Mouse (Mus musculus): Measurements from ENCODE around the gene Kirrel3. TPM values are rescaled to one million over a fixed set of nuclear protein-coding genes. Genes with fewer than 3 reads are reported as not detected.

Gene Kirrel3
- polyA plus RNA-seq, 1 experiment from 2014 or later, result 16.1 TPM

GRCm38 (mm10) chr9:34969881-34970490 lies 484.3 kb downstream of the Kirrel3 start:
- Histone ChIP-seq H3K4me2 (replicated peaks) (no peak overlapping the region), H3K36me3 (no peaks in the 10 kb centered on the region), H3K4me3 (no peak overlapping the region), H3K9me3 (replicated peaks) (no peaks in the 10 kb centered on the region), H3K27ac (no peak overlapping the region), H3K9ac (no peak overlapping the region), H3K27me3 (peaks cover 3% of the 10 kb centered on the region; the same call in 1 of the 2 replicates), H3K4me1 (peaks cover 8% of the 10 kb centered on the region)
- WGBS, result 72% methylated on average over 6 of the region's 6 CpGs
- ATAC-seq (ENCODE audit: low FRiP score), result no peak

- Histone ChIP-seq H3K4me3 (no peak overlapping the region), H3K27ac (no peak overlapping the region), H3K27me3 (peaks cover 3% of the 10 kb centered on the region; the same call in 1 of the 2 replicates), H3K36me3 (no peaks in the 10 kb centered on the region), H3K4me2 (replicated peaks) (no peak overlapping the region), H3K4me1 (peaks cover 7% of the 10 kb centered on the region; the same call in 1 of the 2 replicates), H3K9me3 (replicated peaks) (no peaks in the 10 kb centered on the region), H3K9ac (no peak overlapping the region)
- no peak for ATAC-seq (ENCODE audit: low FRiP score)
- 90% methylated on average over 1 of the region's 1 CpGs for WGBS
These were observed 488.6 kb downstream of the Kirrel3 start for GRCm38 (mm10) chr9:34974326-34974725.

DNA sequence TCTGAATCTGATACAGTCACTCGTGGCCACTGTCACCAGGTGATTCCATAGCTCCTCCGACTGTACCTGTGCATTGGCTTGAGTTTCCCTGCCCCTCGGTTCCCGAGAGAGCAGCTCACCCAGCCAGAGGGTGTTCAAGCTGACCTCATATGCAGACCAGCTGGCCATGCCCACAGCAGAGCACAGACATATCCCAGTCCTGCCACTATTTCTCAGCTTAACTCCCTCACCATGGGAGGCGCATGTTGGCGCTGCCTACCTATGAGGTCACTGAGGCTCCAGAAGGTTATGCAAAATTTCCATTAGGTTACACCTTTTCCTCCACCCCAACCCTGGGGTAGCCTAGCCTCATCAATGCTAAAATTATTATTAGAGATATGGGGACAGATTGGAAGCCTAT lies 489.6 kb downstream of the Kirrel3 start:
- no peak for ATAC-seq (ENCODE audit: low FRiP score)
- no peak overlapping the region for H3K27ac ChIP-seq
- no peak overlapping the region for H3K4me2 ChIP-seq (replicated peaks)
- 90% methylated on average over 6 of the region's 6 CpGs for WGBS
- peaks cover 3% of the 10 kb centered on the region; the same call in 1 of the 2 replicates for H3K27me3 ChIP-seq
- H3K9ac ChIP-seq, result no peak overlapping the region
- no peak overlapping the region for H3K4me3 ChIP-seq
- no peaks in the 10 kb centered on the region for H3K36me3 ChIP-seq
- no peaks in the 10 kb centered on the region for H3K9me3 ChIP-seq (replicated peaks)
- H3K4me1 ChIP-seq, result peaks cover 7% of the 10 kb centered on the region; the same call in 1 of the 2 replicates

DNA sequence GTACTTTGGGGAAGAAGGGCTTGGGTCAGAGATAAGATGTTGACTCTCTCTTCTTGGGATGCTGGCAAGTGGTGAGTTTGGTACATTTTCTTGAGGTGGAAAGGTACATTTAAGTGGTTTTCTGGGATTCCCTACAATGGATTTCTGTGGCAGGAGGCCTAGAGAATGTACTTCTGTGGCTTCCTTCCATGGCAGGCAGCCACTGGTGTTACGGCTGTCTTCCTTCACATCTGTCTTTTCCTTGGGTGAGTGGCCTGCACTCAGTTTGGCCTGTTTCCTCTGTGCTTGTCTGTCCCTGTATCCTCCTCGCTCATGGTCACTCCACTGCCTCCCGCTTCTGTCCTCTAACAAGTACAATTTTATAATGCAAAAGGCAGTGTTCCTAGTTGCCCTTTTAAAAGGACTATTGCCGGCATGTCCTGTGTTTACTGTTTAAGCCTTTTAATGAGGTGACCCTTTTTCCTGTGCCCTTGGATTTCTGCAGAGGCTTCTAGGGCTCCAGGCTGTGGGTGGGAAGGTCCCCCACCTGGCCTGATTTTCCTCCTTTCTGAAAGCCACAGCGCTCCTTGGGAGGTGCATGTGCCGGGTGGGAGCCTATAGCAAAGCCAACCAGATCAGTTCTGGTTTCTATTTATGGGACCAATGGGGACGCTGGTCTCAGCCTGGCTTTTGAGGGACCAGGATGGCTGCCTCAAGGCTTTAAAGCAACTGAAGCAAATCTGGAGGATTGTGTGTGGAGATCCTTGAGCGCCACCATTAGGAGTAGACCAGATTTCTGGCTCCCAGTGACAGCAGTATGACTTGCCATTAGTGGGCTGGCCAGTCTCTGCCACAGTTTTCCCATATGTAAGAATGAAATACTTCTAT lies 491.1 kb downstream of the Kirrel3 start:
- H3K27me3 ChIP-seq, result no peaks in the 10 kb centered on the region
- peaks cover 7% of the 10 kb centered on the region; the same call in 1 of the 2 replicates for H3K4me1 ChIP-seq
- H3K36me3 ChIP-seq, result no peaks in the 10 kb centered on the region
- no peak overlapping the region for H3K9ac ChIP-seq
- no peak overlapping the region for H3K4me3 ChIP-seq
- H3K9me3 ChIP-seq (replicated peaks), result no peaks in the 10 kb centered on the region
- WGBS, result 83% methylated on average over 8 of the region's 8 CpGs
- no peak for ATAC-seq (ENCODE audit: low FRiP score)
- no peak overlapping the region for H3K4me2 ChIP-seq (replicated peaks)
- H3K27ac ChIP-seq, result no peak overlapping the region

- H3K4me3 ChIP-seq, result no peak overlapping the region
- ATAC-seq (ENCODE audit: low FRiP score), result no peak
- no peak overlapping the region for H3K27ac ChIP-seq
- H3K27me3 ChIP-seq, result no peaks in the 10 kb centered on the region
- no peak overlapping the region for H3K9ac ChIP-seq
- H3K4me2 ChIP-seq (replicated peaks), result no peak overlapping the region
- H3K4me1 ChIP-seq, result peaks cover 7% of the 10 kb centered on the region; the same call in 1 of the 2 replicates
- WGBS, result 78% methylated on average over 8 of the region's 8 CpGs
- H3K9me3 ChIP-seq (replicated peaks), result no peaks in the 10 kb centered on the region
- no peaks in the 10 kb centered on the region for H3K36me3 ChIP-seq
These were observed 492.0 kb downstream of the Kirrel3 start for GRCm38 (mm10) chr9:34977700-34978099.

DNA sequence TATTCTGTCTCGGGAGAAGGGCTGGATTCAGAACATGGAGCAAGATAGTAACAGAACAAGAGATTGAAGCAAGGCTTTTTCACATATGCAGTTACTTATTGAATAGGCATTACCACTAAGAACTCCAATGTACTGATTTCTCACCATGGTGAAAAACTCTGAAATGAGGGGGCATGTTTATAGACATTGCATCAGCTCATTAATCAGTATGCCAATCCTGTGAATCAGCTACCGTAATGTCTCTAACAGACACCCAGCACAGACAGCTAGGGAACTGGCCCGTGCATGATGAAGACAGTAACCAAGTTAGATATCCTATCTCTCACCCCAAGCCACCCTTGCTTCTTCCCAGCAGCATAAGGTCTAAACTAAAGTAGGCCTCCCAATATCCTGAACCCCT lies 492.5 kb downstream of the Kirrel3 start:
- Histone ChIP-seq H3K27ac (no peak overlapping the region), H3K4me3 (no peak overlapping the region), H3K9me3 (replicated peaks) (no peaks in the 10 kb centered on the region)

DNA sequence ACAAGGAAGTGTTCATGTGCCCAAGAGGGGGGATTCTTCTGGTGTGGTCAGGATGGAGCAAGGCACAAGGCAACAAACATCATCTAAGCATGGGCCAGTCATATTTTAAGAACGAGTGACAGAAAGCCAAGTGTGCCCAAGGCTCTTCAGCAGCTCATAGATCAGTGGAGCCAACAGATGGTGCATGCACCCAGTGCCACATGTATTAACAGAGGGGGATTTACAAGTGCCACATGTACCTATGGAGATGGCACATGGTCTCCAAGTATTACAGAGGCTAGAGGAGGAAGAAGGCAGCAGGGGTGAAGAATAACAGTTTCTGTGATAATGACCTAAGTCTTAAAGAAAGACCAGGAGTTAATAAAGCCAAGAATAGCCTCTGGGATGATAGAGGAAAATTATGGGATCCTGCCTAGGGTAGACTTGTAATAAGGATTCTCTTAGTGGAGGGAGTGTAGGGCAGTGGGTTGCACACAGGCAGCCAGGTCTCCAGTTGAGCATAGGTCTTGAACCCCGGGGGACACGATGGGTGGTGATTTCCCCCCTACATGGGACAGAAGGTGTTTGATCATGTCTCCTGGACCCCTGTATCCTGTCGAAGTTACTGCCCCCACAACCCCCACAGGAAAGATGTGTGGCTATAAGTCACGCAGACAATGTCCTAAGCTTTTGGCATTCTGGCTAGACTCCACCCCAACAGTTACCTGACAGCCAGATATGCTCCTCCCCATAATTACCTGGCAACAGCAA lies 495.0 kb downstream of the Kirrel3 start:
- no peak overlapping the region for H3K4me3 ChIP-seq
- H3K27me3 ChIP-seq, result no peaks in the 10 kb centered on the region
- peaks cover 7% of the 10 kb centered on the region; the same call in 1 of the 2 replicates for H3K4me1 ChIP-seq
- no peaks in the 10 kb centered on the region for H3K9me3 ChIP-seq (replicated peaks)
- no peak overlapping the region for H3K4me2 ChIP-seq (replicated peaks)
- ATAC-seq (ENCODE audit: low FRiP score), result no peak
- H3K36me3 ChIP-seq, result no peaks in the 10 kb centered on the region
- no peak overlapping the region for H3K27ac ChIP-seq
- H3K9ac ChIP-seq, result no peak overlapping the region
- 94% methylated on average over 5 of the region's 5 CpGs for WGBS

More for the DNA sequence above, 492.5 kb downstream of the Kirrel3 start:
- no peaks in the 10 kb centered on the region for H3K36me3 ChIP-seq
- no peak overlapping the region for H3K9ac ChIP-seq
- H3K4me1 ChIP-seq, result peaks cover 7% of the 10 kb centered on the region; the same call in 1 of the 2 replicates
- no peak for ATAC-seq (ENCODE audit: low FRiP score)
- 81% methylated on average over 3 of the region's 3 CpGs for WGBS
- no peaks in the 10 kb centered on the region for H3K27me3 ChIP-seq
- H3K4me2 ChIP-seq (replicated peaks), result no peak overlapping the region

DNA sequence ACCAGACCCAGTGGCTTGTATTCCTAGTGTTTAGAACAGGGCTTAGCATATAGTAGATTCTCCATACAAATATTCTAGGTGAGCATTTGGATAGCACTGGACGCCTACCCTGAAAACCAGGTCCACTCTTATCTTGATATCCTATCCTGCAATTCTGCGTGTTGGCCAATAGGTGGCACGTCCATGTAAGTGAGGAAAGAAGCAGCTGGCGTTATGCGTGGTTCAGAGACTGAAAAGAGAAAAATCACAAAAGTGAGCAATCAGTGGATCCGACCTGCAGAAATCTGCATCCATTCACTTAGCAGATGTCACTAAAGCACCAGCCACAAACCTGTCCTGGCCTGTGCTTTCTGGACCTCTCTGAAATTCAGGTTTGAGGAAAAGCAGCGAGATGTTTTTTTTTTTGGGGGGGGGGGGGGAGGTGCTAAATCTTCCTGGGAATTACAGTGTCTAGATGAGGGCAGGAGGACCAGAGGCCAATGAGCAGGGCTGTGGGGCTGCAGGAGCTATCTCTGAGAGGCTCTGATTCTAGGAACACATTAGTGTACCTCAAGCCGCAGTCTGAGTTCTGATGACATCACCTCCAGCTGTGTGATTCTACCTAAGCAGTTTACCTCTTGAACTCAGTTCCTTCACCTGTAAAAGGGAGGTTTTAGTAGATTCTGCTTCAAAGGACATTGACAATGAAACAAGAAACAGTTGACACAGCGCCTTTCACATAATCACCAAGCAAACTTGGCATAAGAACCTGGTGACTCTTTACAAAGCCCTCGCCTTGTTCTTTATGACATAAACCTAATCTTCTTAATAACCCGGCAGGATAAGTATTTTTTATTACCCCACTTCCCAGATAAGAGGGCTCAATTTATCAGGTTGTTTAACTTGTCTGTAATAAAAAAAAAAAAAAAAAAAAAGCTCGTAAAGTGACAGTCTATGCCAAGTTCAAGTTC lies 498.1 kb downstream of the Kirrel3 start:
- H3K4me2 ChIP-seq (replicated peaks), result peak overlapping the region; percentile 23
- no peak overlapping the region for H3K9ac ChIP-seq
- no peak overlapping the region for H3K27ac ChIP-seq
- no peaks in the 10 kb centered on the region for H3K9me3 ChIP-seq (replicated peaks)
- WGBS, result 41% methylated on average over 12 of the region's 12 CpGs
- H3K4me1 ChIP-seq, result peaks cover 5% of the 10 kb centered on the region; the same call in 1 of the 2 replicates
- H3K36me3 ChIP-seq, result no peaks in the 10 kb centered on the region
- no peak overlapping the region for H3K4me3 ChIP-seq
- ATAC-seq (ENCODE audit: low FRiP score), result no peak
- no peaks in the 10 kb centered on the region for H3K27me3 ChIP-seq

DNA sequence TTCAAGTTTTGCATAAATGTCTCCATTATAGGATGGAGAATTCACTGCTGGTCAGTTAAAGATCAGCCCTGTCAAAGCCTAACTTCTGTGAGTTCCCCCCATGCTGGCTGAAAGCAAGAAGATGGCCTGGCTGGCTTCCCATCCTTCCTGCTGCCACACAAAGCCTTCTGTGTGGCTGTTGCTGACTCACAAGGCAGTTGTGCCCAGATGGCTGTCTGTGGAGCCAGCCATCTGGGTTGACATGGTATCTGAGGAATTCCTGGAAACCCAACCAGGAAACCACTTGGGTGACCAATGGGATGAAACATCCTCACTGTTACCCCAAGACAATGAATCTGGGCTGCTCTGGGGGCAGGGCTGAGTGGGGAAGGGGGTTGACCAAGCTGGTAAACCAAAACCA lies 500.5 kb downstream of the Kirrel3 start:
- Histone ChIP-seq H3K27me3 (no peaks in the 10 kb centered on the region), H3K4me1 (peaks cover 5% of the 10 kb centered on the region; the same call in 1 of the 2 replicates), H3K9me3 (replicated peaks) (no peaks in the 10 kb centered on the region), H3K36me3 (no peaks in the 10 kb centered on the region), H3K4me3 (no peak overlapping the region), H3K9ac (no peak overlapping the region), H3K4me2 (replicated peaks) (no peak overlapping the region), H3K27ac (no peak overlapping the region)
- no peak for ATAC-seq (ENCODE audit: low FRiP score)

DNA sequence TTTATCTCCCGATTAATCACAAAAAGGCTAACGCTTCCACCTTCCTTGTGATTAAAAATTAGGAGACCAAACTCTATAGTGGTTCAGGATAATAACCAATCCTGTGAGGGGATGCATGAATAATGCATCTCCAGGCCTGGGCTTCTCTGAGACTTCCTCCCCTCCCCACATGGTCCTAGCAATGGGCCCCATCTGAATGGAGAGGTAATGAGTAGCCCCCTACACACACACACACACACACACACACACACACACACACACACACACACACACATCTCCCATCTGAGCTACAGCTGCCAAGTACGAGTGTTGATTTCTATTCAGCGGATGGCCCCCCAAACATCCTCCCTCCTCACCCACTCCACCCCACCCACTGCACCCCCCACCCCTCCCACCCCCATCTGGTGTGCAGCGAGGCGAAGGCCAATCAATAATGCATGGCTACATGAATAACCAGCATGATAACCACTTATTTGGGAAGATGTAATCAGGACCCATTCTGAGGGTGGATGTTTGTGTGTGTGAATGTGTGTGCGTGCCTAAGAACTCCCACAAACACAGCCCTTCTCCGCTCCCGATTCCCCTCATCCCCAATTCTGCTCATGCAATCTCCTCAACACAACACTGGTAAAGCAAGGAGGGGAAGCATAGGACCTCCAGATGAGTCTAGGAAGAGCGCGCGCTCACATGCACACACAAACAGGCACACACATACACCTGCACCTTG lies 501.9 kb downstream of the Kirrel3 start:
- no peak overlapping the region for H3K4me3 ChIP-seq
- H3K4me2 ChIP-seq (replicated peaks), result no peak overlapping the region
- H3K9me3 ChIP-seq (replicated peaks), result no peaks in the 10 kb centered on the region
- ATAC-seq (ENCODE audit: low FRiP score), result peak; percentile 59
- H3K27ac ChIP-seq, result no peak overlapping the region
- WGBS, result 73% methylated on average over 12 of the region's 12 CpGs
- H3K36me3 ChIP-seq, result no peaks in the 10 kb centered on the region
- H3K9ac ChIP-seq, result no peak overlapping the region
- H3K27me3 ChIP-seq, result no peaks in the 10 kb centered on the region
- H3K4me1 ChIP-seq, result peaks cover 5% of the 10 kb centered on the region; the same call in 1 of the 2 replicates

DNA sequence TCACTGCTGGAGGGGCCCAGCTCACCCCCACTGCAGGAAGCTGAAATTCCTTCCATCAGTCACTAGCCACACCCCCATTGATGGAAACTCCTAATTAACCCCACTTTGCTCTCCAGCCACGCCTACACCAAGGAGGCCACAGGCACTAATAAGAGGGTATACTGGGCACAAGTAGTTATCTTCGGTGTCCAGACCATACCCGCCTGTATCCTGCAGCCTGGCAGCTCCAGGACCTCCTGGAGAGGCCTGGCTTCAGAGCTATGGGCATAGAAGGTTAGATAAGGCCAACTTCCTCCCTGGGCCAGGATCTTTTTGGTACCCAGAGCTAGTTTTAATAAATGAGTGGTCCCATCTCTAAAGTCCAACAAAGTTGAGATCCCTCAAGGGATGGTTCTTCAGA lies 503.0 kb downstream of the Kirrel3 start:
- Histone ChIP-seq H3K4me1 (peaks cover 5% of the 10 kb centered on the region; the same call in 1 of the 2 replicates), H3K9ac (no peak overlapping the region), H3K36me3 (no peaks in the 10 kb centered on the region), H3K4me2 (replicated peaks) (no peak overlapping the region), H3K9me3 (replicated peaks) (no peaks in the 10 kb centered on the region), H3K4me3 (no peak overlapping the region), H3K27me3 (no peaks in the 10 kb centered on the region), H3K27ac (no peak overlapping the region)
- no peak for ATAC-seq (ENCODE audit: low FRiP score)
- 77% methylated on average over 3 of the region's 3 CpGs for WGBS
